Mouse (Mus musculus) ES-E14 (cell line): ENCODE measurements around the gene Ephb1. TPM values are rescaled to one million over a fixed set of nuclear protein-coding genes. Genes with fewer than 3 reads are reported as not detected.
A peak's percentile ranks its signal among the peaks of the same experiment; 100 is the strongest.

ENCODE experiments used
- DNase-seq: peaks from one replicate; pipeline ENCODE4 v3.0.0-alpha.2; 2013; ENCODE audit warnings: low read depth, low spot score
- H3K27ac ChIP-seq: 2 replicates; pipeline ENCODE4 v1.5.1; 2012; ENCODE audit warnings: low read depth, mild to moderate bottlenecking, low read length, moderate library complexity, mixed read lengths; ENCODE audit not compliant: poor library complexity, insufficient read depth, severe bottlenecking
- H3K36me3 ChIP-seq: 2 replicates; pipeline ENCODE4 v1.6.1; 2012; ENCODE audit warnings: mild to moderate bottlenecking, low read length, moderate library complexity, mixed read lengths; ENCODE audit not compliant: control insufficient read depth, poor library complexity, insufficient read depth, severe bottlenecking
- H3K4me1 ChIP-seq, 2 experiments: fragments of 150-350 bp in 1 of 2; sonication (generic) in 1 of 2; 2 replicates each; pipeline ENCODE4 v1.6.1; 2012; ENCODE audit warnings: low read length in 2 of 2, mild to moderate bottlenecking in 1 of 2, mixed read lengths in 1 of 2; ENCODE audit not compliant: control insufficient read depth in 2 of 2, insufficient read depth in 2 of 2, poor library complexity in 1 of 2
- H3K4me3 ChIP-seq, 2 experiments: fragments of 150-350 bp in 1 of 2; sonication (generic) in 1 of 2; 2 replicates each; pipeline ENCODE4 v1.5.1; 2012; ENCODE audit warnings: low read length in 2 of 2, low read depth in 1 of 2, mild to moderate bottlenecking in 1 of 2, mixed read lengths in 1 of 2; ENCODE audit not compliant: insufficient read depth in 1 of 2, poor library complexity in 1 of 2, severe bottlenecking in 1 of 2
- H3K9ac ChIP-seq: 2 replicates; pipeline ENCODE4 v1.6.1; 2012; ENCODE audit warnings: low read depth, mild to moderate bottlenecking, low read length, mixed read lengths; ENCODE audit not compliant: poor library complexity, insufficient read depth, severe bottlenecking
- H3K9me3 ChIP-seq: fragments of 150-350 bp; sonication (generic); 2 replicates; pipeline ENCODE4 v1.6.1; 2012; ENCODE audit warnings: low read depth, mild to moderate bottlenecking, low read length; ENCODE audit not compliant: control insufficient read depth, insufficient read depth
- CHD2 ChIP-seq: IDR thresholded peaks from 2 replicates; pipeline ENCODE4 v1.6.1; 2014; ENCODE audit warnings: mild to moderate bottlenecking, low read depth, low read length, inconsistent platforms
- HCFC1 ChIP-seq: IDR thresholded peaks from 2 replicates; pipeline ENCODE4 v1.6.1; 2012; ENCODE audit warnings: low read length, inconsistent platforms, borderline replicate concordance; ENCODE audit not compliant: insufficient read depth
- MAFK ChIP-seq: IDR thresholded peaks from 2 replicates; pipeline ENCODE4 v1.6.1; 2014; ENCODE audit warnings: mild to moderate bottlenecking, low read depth, low read length, inconsistent platforms; ENCODE audit not compliant: insufficient read depth
- ZC3H11A ChIP-seq: IDR thresholded peaks from 2 replicates; pipeline ENCODE4 v1.6.1; 2012; ENCODE audit warnings: low read depth, mild to moderate bottlenecking, inconsistent platforms, low read length, borderline replicate concordance
- ZNF384 ChIP-seq: IDR thresholded peaks from 2 replicates; pipeline ENCODE4 v1.6.1; 2012; ENCODE audit warnings: low read depth, low read length, inconsistent platforms
- in situ Hi-C, 2 experiments: fragments of 600-800 bp; cut with MboI; formaldehyde crosslinking; loops; one replicate each; pipeline ENCODE4 v1.15.1; 2025; ENCODE audit warnings: low sequenced_read_pairs in 2 of 2, inconsistent platforms in 1 of 2; ENCODE audit not compliant: unreplicated experiment in 2 of 2
- total RNA-seq: library from RNA; depleted of rRNA; stranded (reverse); fragments of 300-350 nt; gene quantifications from 2 replicates; pipeline ENCODE4 v1.2.3, GENCODE M21; 2012

Gene Ephb1
- total RNA-seq, 1 experiment: 0.27 TPM

GRCm38 (mm10) chr9:102273469-102273808 is 81.1 kb downstream of the Ephb1 start:
- no peaks in the 10 kb centered on the region for H3K9me3 ChIP-seq
- H3K4me3 ChIP-seq: no peak overlapping the region
- H3K27ac ChIP-seq: no peak overlapping the region
- no peaks in the 10 kb centered on the region for H3K36me3 ChIP-seq
- H3K9ac ChIP-seq: no peak overlapping the region
- no peaks in the 10 kb centered on the region for H3K4me1 ChIP-seq
- no peak for TF ChIP-seq MAFK
- TF ChIP-seq CHD2: no peak
- no peak for TF ChIP-seq ZC3H11A
- TF ChIP-seq HCFC1: no peak
- TF ChIP-seq ZNF384: no peak
- DNase-seq: no peak
- in situ Hi-C loops: no loop called here

- H3K36me3 ChIP-seq: no peaks in the 10 kb centered on the region
- H3K27ac ChIP-seq: no peak overlapping the region
- no peak overlapping the region for H3K9ac ChIP-seq
- DNase-seq: no peak
- H3K4me1 ChIP-seq: peaks cover 0 to 2% of the 10 kb centered on the region in 2 experiments; a peak in 1 of 4 replicates
- in situ Hi-C loops: no loop called here
- no peak for TF ChIP-seq HCFC1
- no peak for TF ChIP-seq CHD2
- no peak for TF ChIP-seq ZC3H11A
- no peak for TF ChIP-seq MAFK
- no peak for TF ChIP-seq ZNF384
- H3K9me3 ChIP-seq: no peaks in the 10 kb centered on the region
- H3K4me3 ChIP-seq: no peak overlapping the region
These were observed 81.6 kb downstream of the Ephb1 start for GRCm38 (mm10) chr9:102272731-102273468.

- Histone ChIP-seq H3K27ac (no peak overlapping the region), H3K9me3 (no peaks in the 10 kb centered on the region), H3K4me3 (no peak overlapping the region), H3K9ac (no peak overlapping the region), H3K36me3 (no peaks in the 10 kb centered on the region), H3K4me1 (peaks cover 0 to 10% of the 10 kb centered on the region in 2 experiments; a peak in 1 of 4 replicates)
- in situ Hi-C loops: no loop called here
- no peak for DNase-seq
- TF ChIP-seq CHD2 (no peak), MAFK (no peak), ZNF384 (no peak), ZC3H11A (no peak), HCFC1 (no peak)
These were observed 84.0 kb downstream of the Ephb1 start for GRCm38 (mm10) chr9:102270496-102270895.

GRCm38 (mm10) chr9:102267311-102268027 is 87.0 kb downstream of the Ephb1 start:
- Histone ChIP-seq H3K27ac (no peak overlapping the region), H3K9ac (no peak overlapping the region), H3K4me1 (peaks cover 0 to 12% of the 10 kb centered on the region in 2 experiments; a peak in 1 of 4 replicates), H3K4me3 (peak overlapping the region in 1 of 2 experiments; percentile 36; a peak in 1 of 4 replicates), H3K36me3 (no peaks in the 10 kb centered on the region), H3K9me3 (no peaks in the 10 kb centered on the region)
- DNase-seq: no peak
- in situ Hi-C loops: no loop called here
- TF ChIP-seq MAFK: no peak
- TF ChIP-seq ZC3H11A: no peak
- TF ChIP-seq CHD2: no peak
- TF ChIP-seq HCFC1: no peak
- TF ChIP-seq ZNF384: no peak
